ENCODE assay signal across 7 mouse cellular contexts in the genomic region with DNA sequence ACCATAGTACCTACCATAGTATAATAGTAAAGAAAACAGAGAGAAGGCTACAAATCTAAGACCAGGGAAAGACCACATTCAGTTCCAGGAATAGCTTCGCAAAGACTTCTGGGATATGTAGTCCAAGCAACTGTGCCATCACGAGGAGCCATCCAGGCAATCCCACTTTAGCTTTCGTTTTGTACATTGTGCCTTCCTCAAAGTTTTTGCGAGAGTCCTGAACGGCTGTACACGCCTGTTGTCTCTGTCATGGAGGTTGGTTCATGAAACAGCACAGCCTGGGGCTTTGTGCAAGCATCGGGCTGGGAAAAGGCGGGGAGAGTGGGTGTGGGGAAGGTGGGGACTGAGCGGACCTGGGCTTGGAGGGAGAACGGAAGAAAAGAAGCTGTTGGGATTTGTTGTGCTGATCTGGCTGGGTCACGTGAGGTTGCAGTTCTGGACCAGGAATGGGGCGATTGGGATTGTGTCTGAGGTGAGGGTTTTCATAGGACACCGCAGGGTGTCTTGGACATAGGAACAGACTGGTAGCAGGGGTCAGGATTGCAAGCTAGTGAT. TPM values are rescaled to one million over a fixed set of nuclear protein-coding genes. Genes with fewer than 3 reads are reported as not detected.
A peak's percentile ranks its signal among the peaks of the same experiment; 100 is the strongest.
DNase-seq lines count a peak whose midpoint lies in the region; ATAC-seq and TF ChIP-seq lines count a peak whose summit lies in the region.

TSS of gene Zfp455 (plus strand) at position 167 of the 555 bp plus-strand sequence.

- peak; percentile 92 for ATAC-seq in intestine, embryonic 14.5 days (replicated peaks; ENCODE audit: low FRiP score, low TSS enrichment, low read depth)
- ATAC-seq in megakaryocyte progenitor cell, adult 5-6 weeks (replicated peaks; ENCODE audit: poor library complexity): peak; percentile 97

- H3K9ac ChIP-seq in intestine, embryonic 14.5 days (ENCODE audit: low read length): peak within 1 kb of the TSS; percentile 75

- H3K27me3 ChIP-seq in intestine, embryonic 14.5 days (replicated peaks; ENCODE audit: control insufficient read depth, insufficient read depth, low read length): no peaks in the 10 kb centered on the region

- WGBS in intestine, embryonic 14.5 days: 5% methylated on average over 13 of the region's 13 CpGs

- TF ChIP-seq POLR2A in cortical plate, adult 2 months (IDR thresholded peaks at IDR 0.05; ENCODE audit: extremely low read depth, insufficient read depth, low read length): no peak

- TF ChIP-seq CTCF in cortical plate, adult 2 months (IDR thresholded peaks at IDR 0.05; ENCODE audit: extremely low read depth, insufficient read depth, low read length): no peak

- H3K9me3 ChIP-seq in intestine, embryonic 14.5 days (ENCODE audit: control insufficient read depth, low read length): no peaks in the 10 kb centered on the region

- no peaks in the 10 kb centered on the region for H3K4me1 ChIP-seq in cortical plate, adult 2 months (ENCODE audit: control insufficient read depth, insufficient read depth, low read length)
- H3K4me1 ChIP-seq in intestine, embryonic 14.5 days (replicated peaks; ENCODE audit: control insufficient read depth, insufficient read depth, low read length): no peaks in the 10 kb centered on the region

- peak within 1 kb of the TSS; percentile 63 for H3K4me2 ChIP-seq in intestine, embryonic 14.5 days (ENCODE audit: low read length)

- DNase-seq in adrenal gland, adult (ENCODE audit: inconsistent age in 2 of 2, low spot score in 1 of 2): peak; percentile 69 to 94
- DNase-seq in gastrocnemius, postnatal 25 days: peak; percentile 22
- DNase-seq in intestine, embryonic 14.5 days (ENCODE audit: low spot score): peak; percentile 88
- DNase-seq in left cerebral cortex, postnatal 10 days (ENCODE audit: extremely low spot score in 1 of 2, low spot score in 2 of 2): peak; percentile 46 to 59
- peak; percentile 16 for DNase-seq in right cerebral cortex, postnatal 14 days

- H3K27ac ChIP-seq in cortical plate, adult 2 months (ENCODE audit: insufficient read depth, low read length): no peak within 1 kb of the TSS
- 0 out of 2 replicates have a peak within 1 kb of the TSS, but pooled peaks have one; percentile 27 for H3K27ac ChIP-seq in intestine, embryonic 14.5 days (ENCODE audit: low read depth)

- intact Hi-C loops in left cerebral cortex, postnatal 10 days (cut with DNase I): no loop called here

- peak within 1 kb of the TSS; percentile 65 for H3K4me3 ChIP-seq in cortical plate, adult 2 months (ENCODE audit: insufficient read depth, low read length)
- H3K4me3 ChIP-seq in intestine, embryonic 14.5 days (ENCODE audit: low read depth, low read length): peak within 1 kb of the TSS; percentile 83

- H3K36me3 ChIP-seq in intestine, embryonic 14.5 days (ENCODE audit: control insufficient read depth, insufficient read depth, low read length): no peaks in the 10 kb centered on the region

RNA-seq across cellular contexts. Expression of gene Zfp455, which starts in this region (rescaled TPM):
- 1.4 and 1.5 TPM in 2 replicates for polyA plus RNA-seq in cortical plate, adult 2 months (2012; rRNA removed)
- total RNA-seq in gastrocnemius, postnatal 25 days (2021): under 1 TPM; 0.43 to 0.49 TPM
- polyA plus RNA-seq in intestine, embryonic 14.5 days (2014; fragmentation: Nextera tagmentation; extraction: Ambion mirVana): 1.4 and 1.7 TPM in 2 replicates
- total RNA-seq in left cerebral cortex, postnatal 10 days (2021): 1 to 10 TPM; 2.2 to 3.4 TPM
- 2.2 and 4.7 TPM in 2 replicates for total RNA-seq in megakaryocyte progenitor cell, adult 5-6 weeks (2015)
- total RNA-seq in megakaryocyte progenitor cell, adult 5-6 weeks (2017): 0.58 and 3.6 TPM in 2 replicates

Comparison
In these comparisons a context has a peak if more than half of its experiments do, and no peak if none do; other contexts are left out.
1. Peak in DNase-seq in gastrocnemius, postnatal 25 days; RNA of the gene not detected or under 1 TPM.
2. DNase-seq: peak in every context shown above with its lines; median percentile 88 in intestine, embryonic 14.5 days; 82 in adrenal gland, adult; 52 in left cerebral cortex, postnatal 10 days; 22 in gastrocnemius, postnatal 25 days; 16 in right cerebral cortex, postnatal 14 days.